Mouse (Mus musculus): ENCODE measurements around the gene Gm12248. TPM values are rescaled to one million over a fixed set of nuclear protein-coding genes. Genes with fewer than 3 reads are reported as not detected.

Gene Gm12248
- polyA plus RNA-seq (2015; fragmentation: Nextera tagmentation; extraction: Ambion mirVana), result 0.14 and 0.17 TPM in 2 replicates

DNA sequence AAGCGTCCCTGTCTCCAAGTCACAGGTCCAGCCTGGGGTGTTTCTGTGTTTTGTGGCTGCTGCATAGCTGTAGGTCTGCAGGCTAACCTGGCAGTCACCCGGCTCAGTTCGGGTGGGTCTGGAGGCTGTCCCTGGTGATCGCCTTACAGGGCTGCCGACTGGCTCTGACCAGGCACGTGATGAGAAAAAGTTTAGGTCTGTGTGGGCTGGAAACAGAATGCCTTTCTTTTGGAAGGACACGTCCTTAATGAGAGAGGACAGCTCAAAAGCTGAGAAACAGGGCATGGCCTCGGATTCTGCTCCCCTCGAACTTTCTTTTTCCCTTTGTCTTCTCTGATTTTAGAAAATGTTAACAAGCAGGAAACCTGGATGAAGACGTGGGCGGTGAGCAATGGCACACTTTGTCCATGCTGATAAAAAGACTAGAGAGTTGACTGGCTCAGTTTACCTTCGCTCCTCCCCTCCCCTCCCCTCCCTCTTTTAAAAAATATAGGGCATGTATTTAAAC lies at the start of gene Gm12248:
TSS of gene Gm12248 (minus strand) at position 114 of the 508 bp plus-strand sequence.
- Histone ChIP-seq H3K27ac (ENCODE audit: low read length) (no peak within 1 kb of the TSS), H3K9ac (replicated peaks; ENCODE audit: low read depth) (no peak within 1 kb of the TSS), H3K36me3 (ENCODE audit: insufficient read depth, low read length) (no peaks in the 10 kb centered on the region), H3K4me2 (replicated peaks; ENCODE audit: low read depth, low read length) (peak within 1 kb of the TSS; percentile 48), H3K4me1 (ENCODE audit: insufficient read depth, low read depth, low read length) (no peaks in the 10 kb centered on the region), H3K9me3 (ENCODE audit: low read length) (no peaks in the 10 kb centered on the region), H3K4me3 (ENCODE audit: low read depth, low read length) (peak within 1 kb of the TSS; percentile 27), H3K27me3 (replicated peaks; ENCODE audit: insufficient read depth, low read length) (no peaks in the 10 kb centered on the region)
- 15% methylated on average over 12 of the region's 12 CpGs for WGBS
- DNase-seq (ENCODE audit: low spot score) (peak; percentile 30), ATAC-seq (peak; percentile 82)
- no peak for TF ChIP-seq EP300 (IDR thresholded peaks at IDR 0.05)
- TF ChIP-seq CTCF (IDR thresholded peaks at IDR 0.05), result no peak

DNA sequence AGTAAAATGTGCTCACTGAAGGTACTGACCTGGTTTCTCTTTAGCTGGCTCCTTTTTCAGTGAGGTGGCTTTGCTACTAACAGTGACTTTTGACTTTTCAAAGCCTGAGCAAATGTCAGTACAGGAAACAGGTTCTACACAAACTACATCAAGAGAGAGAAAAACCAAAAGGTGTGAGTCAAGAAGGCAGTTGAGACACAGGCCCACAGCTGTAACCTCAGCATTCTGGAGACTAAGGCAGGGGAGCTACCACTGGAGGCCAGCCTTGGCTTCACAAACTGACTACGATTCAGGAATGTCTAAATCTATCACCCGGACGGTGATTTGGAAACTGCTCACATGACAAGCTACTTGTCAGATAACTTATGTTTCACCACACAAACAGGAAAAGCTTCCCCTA lies 46.5 kb upstream of the Gm12248 start:
- Histone ChIP-seq H3K9ac (replicated peaks; ENCODE audit: low read depth) (no peak overlapping the region), H3K4me3 (ENCODE audit: low read depth, low read length) (no peak overlapping the region), H3K27me3 (replicated peaks; ENCODE audit: insufficient read depth, low read length) (no peaks in the 10 kb centered on the region), H3K36me3 (ENCODE audit: insufficient read depth, low read length) (peaks cover 23% of the 10 kb centered on the region), H3K9me3 (ENCODE audit: low read length) (no peaks in the 10 kb centered on the region), H3K4me1 (ENCODE audit: insufficient read depth, low read depth, low read length) (no peaks in the 10 kb centered on the region), H3K4me2 (replicated peaks; ENCODE audit: low read depth, low read length) (no peak overlapping the region), H3K27ac (ENCODE audit: low read length) (no peak overlapping the region)
- no peak for ATAC-seq
- no peak for DNase-seq (ENCODE audit: low spot score)
- WGBS, result 76% methylated on average over 3 of the region's 3 CpGs
- TF ChIP-seq CTCF (IDR thresholded peaks at IDR 0.05) (no peak), EP300 (IDR thresholded peaks at IDR 0.05) (no peak)

DNA sequence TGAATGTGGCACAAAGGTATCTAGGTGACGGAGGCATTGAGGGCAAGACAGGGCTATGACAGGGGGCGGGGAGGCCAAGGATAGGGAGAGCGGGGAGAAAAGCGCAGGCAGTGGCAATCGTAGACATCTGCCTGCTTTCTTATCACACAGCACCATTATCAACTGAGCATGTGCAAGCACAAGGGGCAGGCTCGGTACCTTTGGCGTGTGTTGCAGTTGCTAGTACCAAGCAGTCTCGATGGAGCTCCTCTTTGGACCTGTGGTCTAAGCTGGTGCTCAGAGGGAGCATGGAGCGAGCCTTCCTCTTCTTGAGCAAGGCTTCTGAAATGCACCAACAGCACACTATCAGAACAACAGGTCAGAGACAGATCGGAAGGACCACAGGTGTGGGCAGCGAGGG lies 45.9 kb upstream of the Gm12248 start:
- Histone ChIP-seq H3K4me3 (ENCODE audit: low read depth, low read length) (no peak overlapping the region), H3K4me1 (ENCODE audit: insufficient read depth, low read depth, low read length) (no peaks in the 10 kb centered on the region), H3K27ac (ENCODE audit: low read length) (no peak overlapping the region), H3K27me3 (replicated peaks; ENCODE audit: insufficient read depth, low read length) (no peaks in the 10 kb centered on the region), H3K36me3 (ENCODE audit: insufficient read depth, low read length) (peaks cover 23% of the 10 kb centered on the region), H3K9me3 (ENCODE audit: low read length) (no peaks in the 10 kb centered on the region), H3K4me2 (replicated peaks; ENCODE audit: low read depth, low read length) (no peak overlapping the region), H3K9ac (replicated peaks; ENCODE audit: low read depth) (no peak overlapping the region)
- no peak for ATAC-seq
- no peak for TF ChIP-seq CTCF (IDR thresholded peaks at IDR 0.05)
- no peak for TF ChIP-seq EP300 (IDR thresholded peaks at IDR 0.05)
- no peak for DNase-seq (ENCODE audit: low spot score)
- 93% methylated on average over 11 of the region's 11 CpGs for WGBS

DNA sequence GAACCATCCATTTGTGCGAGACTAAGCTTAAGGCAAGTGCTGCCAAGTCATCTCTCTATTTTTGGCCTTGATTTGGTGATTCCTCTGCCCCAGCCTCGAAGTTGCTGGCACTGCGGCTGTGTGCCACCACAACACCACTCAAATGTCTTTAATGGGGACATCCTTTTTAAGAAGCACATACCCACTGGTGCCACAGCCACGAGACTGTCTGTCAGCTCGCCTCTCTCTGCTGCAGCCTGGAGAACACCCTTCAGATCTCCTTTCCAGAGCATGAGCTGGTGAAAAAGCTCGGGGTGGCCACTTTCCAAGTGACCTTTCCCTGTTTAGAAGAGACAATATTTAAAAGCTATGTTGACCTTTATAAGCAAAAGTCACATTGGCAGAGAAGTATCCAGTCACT lies 43.7 kb upstream of the Gm12248 start:
- TF ChIP-seq CTCF (IDR thresholded peaks at IDR 0.05), result no peak
- TF ChIP-seq EP300 (IDR thresholded peaks at IDR 0.05), result no peak
- H3K9me3 ChIP-seq (ENCODE audit: low read length), result no peaks in the 10 kb centered on the region
- peaks cover 23% of the 10 kb centered on the region for H3K36me3 ChIP-seq (ENCODE audit: insufficient read depth, low read length)
- no peak overlapping the region for H3K9ac ChIP-seq (replicated peaks; ENCODE audit: low read depth)
- no peak overlapping the region for H3K27ac ChIP-seq (ENCODE audit: low read length)
- 94% methylated on average over 6 of the region's 6 CpGs for WGBS
- H3K4me3 ChIP-seq (ENCODE audit: low read depth, low read length), result no peak overlapping the region
- ATAC-seq (no peak), DNase-seq (ENCODE audit: low spot score) (no peak)
- no peaks in the 10 kb centered on the region for H3K27me3 ChIP-seq (replicated peaks; ENCODE audit: insufficient read depth, low read length)
- H3K4me2 ChIP-seq (replicated peaks; ENCODE audit: low read depth, low read length), result no peak overlapping the region
- no peaks in the 10 kb centered on the region for H3K4me1 ChIP-seq (ENCODE audit: insufficient read depth, low read depth, low read length)

DNA sequence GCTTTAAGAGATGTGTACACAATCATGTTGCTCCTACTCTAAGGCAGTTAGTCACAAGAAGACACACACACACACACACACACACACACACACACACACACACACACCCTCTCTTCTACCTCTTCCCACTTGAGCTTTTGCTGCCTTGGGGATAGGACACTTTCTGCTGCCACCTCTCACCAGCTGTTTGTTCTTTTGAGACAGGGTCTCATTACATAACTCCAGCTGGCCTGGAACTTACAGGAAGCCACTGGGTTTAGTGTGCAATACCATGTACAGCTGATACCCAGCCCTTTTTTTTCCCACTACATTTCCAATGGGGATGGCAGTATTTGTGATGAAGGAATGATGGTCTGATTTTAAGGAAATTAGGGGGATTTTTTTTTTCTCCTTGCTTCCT lies 42.4 kb upstream of the Gm12248 start:
- Histone ChIP-seq H3K36me3 (ENCODE audit: insufficient read depth, low read length) (peaks cover 24% of the 10 kb centered on the region; the same call in 1 of the 2 replicates), H3K27ac (ENCODE audit: low read length) (no peak overlapping the region), H3K27me3 (replicated peaks; ENCODE audit: insufficient read depth, low read length) (no peaks in the 10 kb centered on the region), H3K4me2 (replicated peaks; ENCODE audit: low read depth, low read length) (no peak overlapping the region), H3K9ac (replicated peaks; ENCODE audit: low read depth) (no peak overlapping the region), H3K4me3 (ENCODE audit: low read depth, low read length) (no peak overlapping the region), H3K4me1 (ENCODE audit: insufficient read depth, low read depth, low read length) (no peaks in the 10 kb centered on the region), H3K9me3 (ENCODE audit: low read length) (no peaks in the 10 kb centered on the region)
- ATAC-seq (peak; percentile 57), DNase-seq (ENCODE audit: low spot score) (peak; percentile 55)
- TF ChIP-seq CTCF (IDR thresholded peaks at IDR 0.05) (no peak), EP300 (IDR thresholded peaks at IDR 0.05) (peak; percentile 22; the same call in 1 of the 2 replicates)

DNA sequence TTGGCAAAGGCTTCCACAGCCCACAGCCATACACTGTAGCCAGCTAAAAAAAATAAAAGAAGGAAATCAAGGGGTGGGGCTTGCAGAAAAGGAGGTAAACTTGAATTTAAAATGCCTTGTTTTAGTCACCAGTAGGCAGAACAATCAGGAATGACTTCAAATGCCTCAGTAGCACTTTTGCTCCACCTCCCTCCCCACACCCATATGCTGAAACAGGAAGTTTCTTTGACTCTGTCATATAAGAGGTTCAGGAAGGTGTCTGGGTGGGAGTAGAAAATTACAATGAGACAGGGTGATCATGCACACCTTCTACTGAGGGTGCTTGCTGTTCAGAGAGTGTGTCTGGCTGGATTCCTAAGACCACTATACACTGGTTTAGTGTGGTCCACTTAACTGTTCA lies 41.9 kb upstream of the Gm12248 start:
- no peak overlapping the region for H3K4me2 ChIP-seq (replicated peaks; ENCODE audit: low read depth, low read length)
- H3K9ac ChIP-seq (replicated peaks; ENCODE audit: low read depth), result no peak overlapping the region
- H3K9me3 ChIP-seq (ENCODE audit: low read length), result no peaks in the 10 kb centered on the region
- no peak overlapping the region for H3K4me3 ChIP-seq (ENCODE audit: low read depth, low read length)
- H3K4me1 ChIP-seq (ENCODE audit: insufficient read depth, low read depth, low read length), result no peaks in the 10 kb centered on the region
- TF ChIP-seq CTCF (IDR thresholded peaks at IDR 0.05) (no peak), EP300 (IDR thresholded peaks at IDR 0.05) (no peak)
- H3K27me3 ChIP-seq (replicated peaks; ENCODE audit: insufficient read depth, low read length), result no peaks in the 10 kb centered on the region
- no peak overlapping the region for H3K27ac ChIP-seq (ENCODE audit: low read length)
- H3K36me3 ChIP-seq (ENCODE audit: insufficient read depth, low read length), result peaks cover 28% of the 10 kb centered on the region; the same call in 1 of the 2 replicates
- no peak for DNase-seq (ENCODE audit: low spot score)
- no peak for ATAC-seq

DNA sequence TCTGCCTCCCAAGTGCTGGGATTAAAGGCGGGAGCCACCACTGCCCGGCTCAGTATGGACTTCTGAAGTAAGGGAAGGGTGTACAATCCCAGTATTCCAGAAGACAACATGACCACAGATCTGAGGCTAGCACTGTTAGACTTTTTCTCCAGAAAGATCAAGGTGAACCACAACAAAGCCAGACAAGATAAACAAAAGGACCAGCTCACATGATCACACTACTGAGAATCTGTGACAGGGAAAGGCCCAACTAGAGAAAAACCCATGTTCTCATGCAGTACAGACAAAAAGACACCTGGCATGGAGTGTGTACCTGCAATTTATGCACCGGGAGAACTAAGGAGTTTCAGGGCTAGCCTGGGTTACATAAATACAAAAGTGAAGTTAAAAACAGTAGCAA lies 39.1 kb upstream of the Gm12248 start:
- ATAC-seq, result no peak
- no peaks in the 10 kb centered on the region for H3K4me1 ChIP-seq (ENCODE audit: insufficient read depth, low read depth, low read length)
- no peak overlapping the region for H3K9ac ChIP-seq (replicated peaks; ENCODE audit: low read depth)
- H3K27me3 ChIP-seq (replicated peaks; ENCODE audit: insufficient read depth, low read length), result no peaks in the 10 kb centered on the region
- H3K9me3 ChIP-seq (ENCODE audit: low read length), result no peaks in the 10 kb centered on the region
- WGBS, result 95% methylated on average over 3 of the region's 3 CpGs
- no peak overlapping the region for H3K4me3 ChIP-seq (ENCODE audit: low read depth, low read length)
- no peak overlapping the region for H3K4me2 ChIP-seq (replicated peaks; ENCODE audit: low read depth, low read length)
- TF ChIP-seq CTCF (IDR thresholded peaks at IDR 0.05) (no peak), EP300 (IDR thresholded peaks at IDR 0.05) (no peak)
- no peak for DNase-seq (ENCODE audit: low spot score)
- H3K27ac ChIP-seq (ENCODE audit: low read length), result no peak overlapping the region
- peaks cover 30% of the 10 kb centered on the region; the same call in 1 of the 2 replicates for H3K36me3 ChIP-seq (ENCODE audit: insufficient read depth, low read length)

All from lung, postnatal 0 days (tissue).